12 mouse cellular contexts compared by ENCODE assay signal in genomic region chr14:64594021-64594561, GRCm38 (mm10).
DNase-seq lines count a peak whose midpoint lies in the region; ATAC-seq lines count a peak whose summit lies in the region.
"Had no signal": no experiment of that assay in that cellular context is flagged by ENCODE, and none has a peak within 500 bp of the region (broad histone marks: within the 10 kb centered on the region; RNA-seq: fewer than 3 reads in every experiment).

No protein-coding gene starts in this region.

- 47% methylated on average over 7 of the region's 7 CpGs for WGBS in neural tube, embryonic 11.5 days
- 36% methylated on average over 7 of the region's 7 CpGs for WGBS in hindbrain, embryonic 13.5 days
- WGBS in neural tube, embryonic 13.5 days = 27% methylated on average over 7 of the region's 7 CpGs
- 62% methylated on average over 7 of the region's 7 CpGs for WGBS in intestine, embryonic 15.5 days

- H3K4me1 ChIP-seq in neural tube, embryonic 11.5 days (ENCODE audit: control insufficient read depth, insufficient read depth, low read length) = 0 out of 2 replicates have a peak, but pooled peaks cover 3% of the 10 kb centered on the region
- peaks cover 48% of the 10 kb centered on the region for H3K4me1 ChIP-seq in hindbrain, embryonic 13.5 days (replicated peaks)
- peaks cover 54% of the 10 kb centered on the region for H3K4me1 ChIP-seq in neural tube, embryonic 13.5 days (replicated peaks)
- H3K4me1 ChIP-seq in intestine, embryonic 15.5 days (replicated peaks) = peaks cover 8% of the 10 kb centered on the region

- H3K9me3 ChIP-seq in neural tube, embryonic 11.5 days (ENCODE audit: control insufficient read depth, low read length) = no peaks in the 10 kb centered on the region
- H3K9me3 ChIP-seq in hindbrain, embryonic 13.5 days = no peaks in the 10 kb centered on the region
- no peaks in the 10 kb centered on the region for H3K9me3 ChIP-seq in neural tube, embryonic 13.5 days
- no peaks in the 10 kb centered on the region for H3K9me3 ChIP-seq in intestine, embryonic 15.5 days
- H3K9me3 ChIP-seq: G1E; limb, embryonic 13.5 days had no signal

- peak overlapping the region; percentile 72 for H3K4me2 ChIP-seq in neural tube, embryonic 11.5 days (ENCODE audit: low read depth)
- peak overlapping the region; percentile 99 for H3K4me2 ChIP-seq in hindbrain, embryonic 13.5 days
- peak overlapping the region; percentile 93 for H3K4me2 ChIP-seq in neural tube, embryonic 13.5 days
- no peak overlapping the region for H3K4me2 ChIP-seq in intestine, embryonic 15.5 days (replicated peaks)
- H3K4me2 ChIP-seq: limb, embryonic 13.5 days had no signal

- DNase-seq in neural tube, embryonic 11.5 days (ENCODE audit: low spot score) = no peak
- DNase-seq in neural tube, embryonic 10.5 days (ENCODE audit: extremely low spot score, low spot score) = no peak
- peak; percentile 55 to 70 for DNase-seq in cerebellum, postnatal 14 days
- no peak for DNase-seq in urinary bladder, postnatal 4 days (ENCODE audit: low spot score in 2 of 2)
- DNase-seq: thymus, adult 18-20 months had no signal

- ATAC-seq in neural tube, embryonic 11.5 days (ENCODE audit: insufficient read depth, low FRiP score, low TSS enrichment) = no peak
- no peak for ATAC-seq in hindbrain, embryonic 13.5 days (ENCODE audit: low FRiP score)
- no peak for ATAC-seq in neural tube, embryonic 13.5 days (ENCODE audit: low read depth)
- no peak for ATAC-seq in intestine, embryonic 15.5 days
- ATAC-seq: lung, postnatal 0 days had no signal

- H3K36me3 ChIP-seq in neural tube, embryonic 11.5 days (ENCODE audit: control insufficient read depth, insufficient read depth, low read length) = no peaks in the 10 kb centered on the region
- H3K36me3 ChIP-seq in hindbrain, embryonic 13.5 days = peaks cover 26% of the 10 kb centered on the region
- H3K36me3 ChIP-seq in neural tube, embryonic 13.5 days = peaks cover 30% of the 10 kb centered on the region
- no peaks in the 10 kb centered on the region for H3K36me3 ChIP-seq in intestine, embryonic 15.5 days
- H3K36me3 ChIP-seq: G1E; limb, embryonic 13.5 days had no signal

- H3K4me3 ChIP-seq in neural tube, embryonic 11.5 days (ENCODE audit: low read depth, low read length) = no peak overlapping the region
- peak overlapping the region; percentile 86 for H3K4me3 ChIP-seq in hindbrain, embryonic 13.5 days
- peak overlapping the region; percentile 82 for H3K4me3 ChIP-seq in neural tube, embryonic 13.5 days
- no peak overlapping the region for H3K4me3 ChIP-seq in intestine, embryonic 15.5 days (replicated peaks)
- H3K4me3 ChIP-seq: erythroblast, embryonic 14.5 days; limb, embryonic 13.5 days had no signal

- peak overlapping the region; percentile 98 for H3K27ac ChIP-seq in neural tube, embryonic 11.5 days (ENCODE audit: low read depth, low read length)
- H3K27ac ChIP-seq in hindbrain, embryonic 13.5 days = peak overlapping the region; percentile 100
- peak overlapping the region; percentile 100 for H3K27ac ChIP-seq in neural tube, embryonic 13.5 days (replicated peaks)
- no peak overlapping the region for H3K27ac ChIP-seq in intestine, embryonic 15.5 days
- H3K27ac ChIP-seq: limb, embryonic 13.5 days had no signal

- peak overlapping the region; percentile 89; the same call in 1 of the 2 replicates for H3K9ac ChIP-seq in neural tube, embryonic 11.5 days (ENCODE audit: low read length)
- H3K9ac ChIP-seq in hindbrain, embryonic 13.5 days = peak overlapping the region; percentile 100
- peak overlapping the region; percentile 99 for H3K9ac ChIP-seq in neural tube, embryonic 13.5 days
- no peak overlapping the region for H3K9ac ChIP-seq in intestine, embryonic 15.5 days
- H3K9ac ChIP-seq: limb, embryonic 13.5 days had no signal

- H3K27me3 ChIP-seq in neural tube, embryonic 11.5 days (ENCODE audit: control insufficient read depth, insufficient read depth, low read length) = peaks cover 21% of the 10 kb centered on the region
- no peaks in the 10 kb centered on the region for H3K27me3 ChIP-seq in hindbrain, embryonic 13.5 days
- H3K27me3 ChIP-seq in neural tube, embryonic 13.5 days = no peaks in the 10 kb centered on the region; the same call in 1 of the 2 replicates
- H3K27me3 ChIP-seq in intestine, embryonic 15.5 days (replicated peaks) = peaks cover 49% of the 10 kb centered on the region

Comparison
In these comparisons a context has a peak if more than half of its experiments do, and no peak if none do; other contexts are left out.
1. H3K4me3 ChIP-seq: peak in hindbrain, embryonic 13.5 days (single experiment) and neural tube, embryonic 13.5 days (single experiment); none in neural tube, embryonic 11.5 days (single experiment) and intestine, embryonic 15.5 days (single experiment).
2. DNase-seq: peak in cerebellum, postnatal 14 days (2 of 2); none in neural tube, embryonic 11.5 days (single experiment), neural tube, embryonic 10.5 days (single experiment) and urinary bladder, postnatal 4 days (0 of 2).